Mouse (Mus musculus): ENCODE results near the gene Rps6kb1. TPM values are rescaled to one million over a fixed set of nuclear protein-coding genes. Genes with fewer than 3 reads are reported as not detected.

Rps6kb1 gene
- polyA plus RNA-seq, 1 experiment from 2014 or later, result 65.9 TPM

DNA sequence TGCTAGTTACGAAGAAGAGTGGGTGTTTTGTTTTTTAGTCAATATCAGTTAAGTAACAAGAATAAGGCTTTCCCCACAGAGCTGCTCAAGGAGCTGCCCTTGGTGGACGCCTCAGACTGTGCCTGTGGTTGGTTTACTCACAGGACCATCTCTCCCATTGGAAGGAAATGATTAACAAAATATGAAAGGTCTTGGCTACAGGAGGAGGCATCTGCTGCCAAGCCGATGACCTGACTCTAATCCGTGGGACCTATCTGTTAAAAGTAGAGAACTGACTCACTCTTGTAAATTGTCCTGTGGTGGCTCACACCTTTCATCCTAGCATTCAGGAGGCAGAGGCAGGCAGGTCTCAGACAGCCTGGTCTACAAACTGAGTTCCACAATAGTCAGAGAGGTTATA is 17.1 kb downstream of the Rps6kb1 start:
- Histone ChIP-seq H3K4me3 (no peak overlapping the region), H3K27me3 (no peaks in the 10 kb centered on the region), H3K4me2 (replicated peaks) (no peak overlapping the region), H3K9ac (replicated peaks) (no peak overlapping the region), H3K27ac (replicated peaks) (no peak overlapping the region), H3K36me3 (peaks cover 48% of the 10 kb centered on the region), H3K4me1 (no peaks in the 10 kb centered on the region), H3K9me3 (no peaks in the 10 kb centered on the region)
- ATAC-seq (ENCODE audit: low FRiP score, low read depth), result no peak
- WGBS, result 96% methylated on average over 4 of the region's 4 CpGs

DNA sequence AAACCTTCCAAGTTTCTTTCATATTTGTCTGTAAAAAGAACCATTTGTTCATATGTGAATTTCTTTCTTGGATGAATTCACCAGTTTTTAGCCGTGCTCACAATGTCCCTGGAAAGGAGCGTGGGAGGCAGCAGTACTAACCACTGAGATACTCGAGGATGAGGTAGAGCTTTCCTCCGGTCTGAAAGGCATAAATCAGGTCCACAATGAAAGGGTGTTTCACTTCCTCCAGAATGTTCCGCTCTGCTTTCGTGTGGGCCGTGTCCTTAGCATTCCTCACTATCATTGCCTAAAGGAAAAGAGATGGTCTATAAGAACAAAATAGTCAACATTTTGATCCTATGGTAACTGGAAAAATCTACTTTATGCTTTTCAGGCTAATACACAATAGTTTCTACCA is 24.9 kb downstream of the Rps6kb1 start:
- Histone ChIP-seq H3K9ac (replicated peaks) (no peak overlapping the region), H3K4me1 (no peaks in the 10 kb centered on the region), H3K27ac (replicated peaks) (no peak overlapping the region), H3K9me3 (no peaks in the 10 kb centered on the region), H3K4me3 (no peak overlapping the region), H3K36me3 (peaks cover 77% of the 10 kb centered on the region), H3K27me3 (no peaks in the 10 kb centered on the region), H3K4me2 (replicated peaks) (no peak overlapping the region)
- WGBS, result 97% methylated on average over 7 of the region's 7 CpGs
- ATAC-seq (ENCODE audit: low FRiP score, low read depth), result no peak

DNA sequence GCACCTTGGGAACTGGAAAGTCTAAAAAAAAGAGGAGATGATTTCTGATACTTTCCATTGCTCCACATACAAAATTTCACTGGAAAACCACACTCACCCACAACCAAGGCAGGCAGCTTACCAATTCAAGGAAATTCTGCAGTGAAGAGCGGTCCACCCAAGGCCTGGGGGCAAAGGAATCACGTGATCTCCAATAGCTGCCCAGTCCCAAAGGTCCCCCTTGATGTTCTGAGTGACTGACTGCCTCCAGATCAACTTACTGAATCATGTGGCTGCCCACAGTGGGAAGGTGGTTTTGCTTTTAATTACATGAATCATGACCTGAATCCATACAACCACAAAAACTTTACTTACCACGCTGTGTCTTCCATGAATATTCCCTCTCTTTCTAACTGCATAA is 27.4 kb downstream of the Rps6kb1 start:
- Histone ChIP-seq H3K9ac (replicated peaks) (no peak overlapping the region), H3K9me3 (no peaks in the 10 kb centered on the region), H3K27ac (replicated peaks) (no peak overlapping the region), H3K4me3 (no peak overlapping the region), H3K4me2 (replicated peaks) (no peak overlapping the region), H3K4me1 (no peaks in the 10 kb centered on the region), H3K27me3 (no peaks in the 10 kb centered on the region), H3K36me3 (peaks cover 79% of the 10 kb centered on the region)
- 88% methylated on average over 3 of the region's 3 CpGs for WGBS
- no peak for ATAC-seq (ENCODE audit: low FRiP score, low read depth)

DNA sequence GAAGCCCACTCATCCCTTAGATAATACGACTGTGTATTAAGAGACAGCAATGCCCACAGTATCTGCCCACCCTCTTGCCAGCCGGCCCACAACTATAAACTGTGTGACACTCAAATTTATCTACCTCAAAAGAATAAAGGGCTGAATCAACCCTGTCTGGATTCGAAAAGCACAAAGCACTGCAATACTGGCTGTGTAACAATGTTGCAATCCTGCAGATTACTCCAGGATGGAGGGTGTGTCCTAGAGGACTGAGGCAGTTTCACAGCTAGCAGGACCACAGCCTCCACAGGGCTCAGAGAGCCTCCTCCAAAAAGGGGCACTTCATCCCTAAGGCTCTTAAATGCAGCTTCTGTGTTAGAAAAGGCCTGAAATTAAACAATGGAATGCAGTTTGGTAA is 28.0 kb downstream of the Rps6kb1 start:
- 93% methylated on average over 3 of the region's 3 CpGs for WGBS
- H3K4me3 ChIP-seq, result no peak overlapping the region
- no peak overlapping the region for H3K9ac ChIP-seq (replicated peaks)
- no peaks in the 10 kb centered on the region for H3K9me3 ChIP-seq
- no peak overlapping the region for H3K4me2 ChIP-seq (replicated peaks)
- ATAC-seq (ENCODE audit: low FRiP score, low read depth), result no peak
- no peaks in the 10 kb centered on the region for H3K27me3 ChIP-seq
- H3K36me3 ChIP-seq, result peaks cover 80% of the 10 kb centered on the region
- H3K27ac ChIP-seq (replicated peaks), result no peak overlapping the region
- no peaks in the 10 kb centered on the region for H3K4me1 ChIP-seq

DNA sequence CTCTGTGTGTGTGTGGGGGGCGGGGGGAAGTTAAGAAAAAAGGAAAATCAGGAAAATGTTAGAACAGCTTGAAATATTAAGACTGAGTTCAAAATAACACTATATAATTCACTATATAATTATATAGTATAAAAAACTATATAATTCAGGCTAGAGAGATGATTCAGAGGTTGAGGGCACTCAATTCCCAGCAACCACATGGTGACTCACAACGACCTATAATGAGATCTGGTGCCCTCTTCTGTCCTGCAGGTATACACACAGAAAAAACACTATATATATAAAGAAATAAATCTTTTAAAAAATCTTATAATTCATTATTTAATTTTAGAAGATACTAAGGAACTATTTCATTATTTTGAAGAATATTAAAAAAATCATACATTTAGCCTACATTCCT is 36.6 kb downstream of the Rps6kb1 start:
- Histone ChIP-seq H3K9me3 (no peaks in the 10 kb centered on the region), H3K9ac (replicated peaks) (no peak overlapping the region), H3K4me2 (replicated peaks) (no peak overlapping the region), H3K27me3 (no peaks in the 10 kb centered on the region), H3K4me3 (no peak overlapping the region), H3K4me1 (no peaks in the 10 kb centered on the region), H3K36me3 (peaks cover 81% of the 10 kb centered on the region), H3K27ac (replicated peaks) (no peak overlapping the region)
- no peak for ATAC-seq (ENCODE audit: low FRiP score, low read depth)
- WGBS, result 100% methylated on average over 2 of the region's 2 CpGs

DNA sequence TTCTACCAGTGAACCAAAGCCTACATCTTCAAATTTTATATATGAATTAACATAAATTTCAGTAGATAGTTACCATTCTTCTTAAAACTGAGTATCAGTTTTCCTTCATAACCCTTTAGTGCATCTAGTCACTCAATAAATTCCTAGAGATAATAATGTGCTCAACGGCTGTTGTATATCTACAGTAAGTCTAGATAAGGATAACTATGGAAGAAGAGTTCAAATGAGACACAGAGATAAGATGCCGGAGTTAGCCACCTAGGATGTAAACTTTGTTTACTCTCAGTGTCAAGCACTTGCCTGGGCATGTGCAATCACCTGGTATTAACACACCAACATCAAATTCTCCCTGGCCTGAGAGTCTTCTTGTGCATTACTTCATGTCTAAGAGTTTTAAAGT is 37.3 kb downstream of the Rps6kb1 start:
- Histone ChIP-seq H3K27me3 (no peaks in the 10 kb centered on the region), H3K36me3 (peaks cover 83% of the 10 kb centered on the region), H3K9me3 (no peaks in the 10 kb centered on the region), H3K4me3 (no peak overlapping the region), H3K27ac (replicated peaks) (no peak overlapping the region), H3K4me2 (replicated peaks) (no peak overlapping the region), H3K4me1 (no peaks in the 10 kb centered on the region), H3K9ac (replicated peaks) (no peak overlapping the region)
- 95% methylated on average over 2 of the region's 2 CpGs for WGBS
- ATAC-seq (ENCODE audit: low FRiP score, low read depth), result no peak

DNA sequence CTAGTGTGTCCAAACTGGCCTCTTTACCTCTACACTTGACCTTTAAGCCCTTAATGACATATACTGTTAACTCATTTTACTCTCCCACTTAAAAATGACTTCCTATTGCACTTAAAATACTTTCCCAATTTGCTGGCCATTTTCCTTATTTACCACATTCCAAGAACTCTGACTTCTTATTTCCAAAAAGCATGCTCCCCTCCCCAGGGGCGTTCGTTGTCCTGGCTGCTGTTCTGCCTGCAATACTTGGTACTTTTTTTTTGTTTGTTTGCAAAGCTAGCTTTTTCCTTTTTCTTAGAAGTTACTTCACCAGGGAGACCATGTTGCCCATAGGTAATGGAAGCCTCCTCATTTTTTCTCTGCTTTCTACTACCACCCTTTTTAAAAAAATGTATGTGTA is 41.5 kb downstream of the Rps6kb1 start:
- no peaks in the 10 kb centered on the region for H3K27me3 ChIP-seq
- no peaks in the 10 kb centered on the region for H3K4me1 ChIP-seq
- no peak overlapping the region for H3K4me2 ChIP-seq (replicated peaks)
- no peak overlapping the region for H3K9ac ChIP-seq (replicated peaks)
- no peak overlapping the region for H3K4me3 ChIP-seq
- no peaks in the 10 kb centered on the region for H3K9me3 ChIP-seq
- H3K27ac ChIP-seq (replicated peaks), result no peak overlapping the region
- H3K36me3 ChIP-seq, result peaks cover 53% of the 10 kb centered on the region
- WGBS, result 92% methylated on average over 2 of the region's 2 CpGs
- no peak for ATAC-seq (ENCODE audit: low FRiP score, low read depth)

DNA sequence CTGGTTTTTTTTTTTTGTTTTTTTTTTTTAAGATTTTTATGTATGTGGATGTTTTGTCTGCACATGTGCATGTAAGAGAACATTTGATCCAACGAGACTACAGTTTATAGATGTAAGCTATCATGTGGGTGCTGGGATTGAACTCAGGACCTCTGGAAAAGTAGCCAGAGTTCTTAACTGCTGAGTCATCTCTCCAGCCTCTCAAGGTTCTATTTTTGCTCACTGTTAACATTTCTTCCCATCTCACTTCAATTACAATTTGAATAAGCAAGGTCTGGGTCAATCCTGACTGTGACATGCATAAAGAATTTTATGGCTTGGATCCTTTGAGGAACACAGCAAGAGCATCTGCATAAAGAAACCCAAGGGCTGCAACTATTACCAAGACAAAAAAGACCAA is 43.8 kb downstream of the Rps6kb1 start:
- no peak overlapping the region for H3K9ac ChIP-seq (replicated peaks)
- no peak for ATAC-seq (ENCODE audit: low FRiP score, low read depth)
- H3K36me3 ChIP-seq, result peaks cover 42% of the 10 kb centered on the region
- no peak overlapping the region for H3K4me3 ChIP-seq
- H3K27me3 ChIP-seq, result no peaks in the 10 kb centered on the region
- no peak overlapping the region for H3K27ac ChIP-seq (replicated peaks)
- WGBS, result 74% methylated on average over 1 of the region's 1 CpGs
- no peaks in the 10 kb centered on the region for H3K4me1 ChIP-seq
- H3K9me3 ChIP-seq, result no peaks in the 10 kb centered on the region
- no peak overlapping the region for H3K4me2 ChIP-seq (replicated peaks)

DNA sequence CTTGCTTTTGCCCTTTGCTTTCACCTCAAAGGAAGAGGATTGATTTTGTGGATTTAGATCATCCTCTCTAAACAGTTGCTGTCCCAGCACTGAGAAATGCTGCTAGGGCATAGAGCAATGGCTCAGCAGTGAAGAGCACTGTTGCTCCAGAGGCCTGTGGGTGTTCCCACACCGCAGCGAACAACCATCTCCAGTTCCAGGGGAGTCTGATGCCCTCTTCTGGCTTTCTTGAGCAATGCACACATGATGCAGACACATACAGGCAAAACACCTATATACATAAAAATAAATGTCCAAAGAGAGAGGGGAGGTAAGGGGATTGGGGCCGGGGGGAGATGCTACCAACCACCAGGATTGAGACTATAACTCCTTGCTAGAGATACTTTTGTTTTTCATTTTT is 46.7 kb downstream of the Rps6kb1 start:
- Histone ChIP-seq H3K36me3 (peaks cover 25% of the 10 kb centered on the region), H3K4me3 (no peak overlapping the region), H3K9ac (replicated peaks) (no peak overlapping the region), H3K27ac (replicated peaks) (no peak overlapping the region), H3K4me1 (no peaks in the 10 kb centered on the region), H3K27me3 (no peaks in the 10 kb centered on the region), H3K9me3 (no peaks in the 10 kb centered on the region), H3K4me2 (replicated peaks) (no peak overlapping the region)
- ATAC-seq (ENCODE audit: low FRiP score, low read depth), result no peak
- 84% methylated on average over 3 of the region's 3 CpGs for WGBS

DNA sequence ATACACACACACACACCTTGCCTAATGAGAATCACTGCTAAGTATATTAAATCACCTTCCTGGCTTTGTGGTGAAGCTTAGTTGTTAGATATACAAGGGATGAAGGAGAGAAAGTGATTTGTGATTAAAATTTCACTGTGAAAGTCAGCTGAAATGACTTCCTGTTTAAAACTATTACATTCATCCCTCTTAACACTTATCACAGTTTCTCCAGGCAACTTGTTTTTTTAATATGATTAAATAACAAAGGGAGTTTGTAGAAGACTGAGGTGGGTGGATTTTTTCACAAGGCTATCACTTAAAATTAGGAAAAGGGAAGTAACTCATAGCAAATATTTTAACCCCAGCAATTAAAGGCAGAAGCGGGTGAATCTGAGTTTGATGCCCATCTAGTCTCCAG is 47.2 kb downstream of the Rps6kb1 start:
- Histone ChIP-seq H3K9me3 (no peaks in the 10 kb centered on the region), H3K4me3 (no peak overlapping the region), H3K27ac (replicated peaks) (no peak overlapping the region), H3K4me1 (no peaks in the 10 kb centered on the region), H3K9ac (replicated peaks) (no peak overlapping the region), H3K36me3 (peaks cover 20% of the 10 kb centered on the region), H3K4me2 (replicated peaks) (no peak overlapping the region), H3K27me3 (no peaks in the 10 kb centered on the region)
- 100% methylated on average over 1 of the region's 1 CpGs for WGBS
- no peak for ATAC-seq (ENCODE audit: low FRiP score, low read depth)

DNA sequence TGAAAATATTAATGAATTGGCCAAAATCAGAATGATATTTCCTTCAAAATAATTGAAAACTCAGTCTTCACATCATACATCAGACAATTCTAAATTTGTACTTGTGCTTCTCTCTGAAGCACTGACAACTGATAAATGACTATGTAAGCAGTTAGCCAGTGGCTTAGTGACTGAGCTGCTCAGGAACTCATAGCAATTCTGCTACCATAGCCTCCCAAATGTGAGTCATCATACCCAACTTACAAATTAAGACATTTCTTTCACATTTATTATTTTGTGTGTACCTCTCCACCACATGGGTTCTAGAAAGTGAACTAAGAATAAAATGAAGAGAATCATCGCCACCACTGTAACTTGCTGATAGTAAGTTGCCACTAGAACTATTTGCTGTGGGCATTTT is 53.8 kb downstream of the Rps6kb1 start:
- Histone ChIP-seq H3K9me3 (no peaks in the 10 kb centered on the region), H3K27me3 (no peaks in the 10 kb centered on the region), H3K9ac (replicated peaks) (no peak overlapping the region), H3K4me3 (no peak overlapping the region), H3K4me1 (peaks cover 3% of the 10 kb centered on the region), H3K27ac (replicated peaks) (no peak overlapping the region), H3K36me3 (peaks cover 13% of the 10 kb centered on the region), H3K4me2 (replicated peaks) (no peak overlapping the region)
- ATAC-seq (ENCODE audit: low FRiP score, low read depth), result no peak
- WGBS, result 96% methylated on average over 1 of the region's 1 CpGs

DNA sequence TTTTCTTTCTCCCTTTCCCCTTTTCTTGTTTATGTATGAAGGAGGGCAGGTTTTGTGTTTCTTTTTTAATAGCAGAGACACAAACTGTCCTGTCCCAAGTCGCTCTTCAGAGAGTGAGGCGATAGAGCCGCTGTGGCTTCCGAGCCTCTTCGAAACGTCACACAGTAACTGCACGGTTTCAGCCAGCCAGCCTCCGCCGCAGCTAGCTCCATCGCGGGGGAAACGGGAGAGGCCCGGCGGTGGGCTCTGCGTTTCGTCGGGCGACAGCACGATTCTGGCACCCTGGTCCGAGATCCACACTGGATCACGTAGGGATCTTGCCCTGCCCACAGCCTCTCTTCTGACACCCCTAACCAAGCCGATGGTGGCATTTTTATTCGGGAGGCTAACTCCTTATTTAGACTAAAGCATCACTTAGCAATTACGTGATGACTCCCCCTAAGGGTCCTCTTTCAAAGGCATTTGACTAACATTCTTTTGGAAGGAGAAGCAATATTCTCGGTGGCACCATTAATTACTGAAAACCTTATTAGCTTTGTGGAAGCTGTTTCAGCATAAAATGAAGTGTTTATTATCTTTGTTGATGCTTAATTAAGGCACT is 59.6 kb downstream of the Rps6kb1 start:
- H3K4me1 ChIP-seq, result peaks cover 6% of the 10 kb centered on the region
- ATAC-seq (ENCODE audit: low FRiP score, low read depth), result peak; percentile 55; the same call in 1 of the 2 replicates
- peak overlapping the region; percentile 78 for H3K27ac ChIP-seq (replicated peaks)

More for the DNA sequence above, 59.6 kb downstream of the Rps6kb1 start:
- peaks cover 6% of the 10 kb centered on the region for H3K36me3 ChIP-seq
- H3K9ac ChIP-seq (replicated peaks), result peak overlapping the region; percentile 65
- WGBS, result under 1% methylated on average over 25 of the region's 25 CpGs
- H3K4me3 ChIP-seq, result peak overlapping the region; percentile 61
- 0 out of 2 replicates have a peak, but pooled peaks cover 9% of the 10 kb centered on the region for H3K27me3 ChIP-seq
- no peaks in the 10 kb centered on the region for H3K9me3 ChIP-seq
- peak overlapping the region; percentile 72 for H3K4me2 ChIP-seq (replicated peaks)
